Comparison of ENCODE assay signal across 31 mouse cellular contexts in the genomic region with DNA sequence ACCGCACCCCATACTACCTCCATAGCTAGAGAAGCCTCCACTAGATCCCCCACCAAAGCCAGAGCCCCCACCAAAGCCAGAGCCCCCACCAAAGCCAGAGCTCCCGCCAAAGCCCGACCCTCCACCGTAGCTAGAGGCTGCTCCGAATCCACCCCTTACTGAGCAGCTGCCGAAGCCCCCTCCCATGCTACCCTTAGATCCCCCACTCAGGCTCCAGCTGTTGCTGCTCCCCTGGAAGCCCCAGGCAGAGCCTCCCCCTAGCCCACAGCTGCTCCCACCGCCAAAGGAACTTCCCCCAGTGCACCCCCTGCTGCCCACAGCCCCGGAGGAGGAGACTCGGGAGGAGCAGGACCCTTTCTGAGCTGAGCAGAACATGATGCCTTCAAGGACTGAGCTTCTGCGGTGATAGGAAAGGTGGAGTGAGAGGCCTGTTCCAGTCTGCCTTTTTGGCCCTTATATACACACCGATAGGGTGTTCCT. TPM values are rescaled to one million over a fixed set of nuclear protein-coding genes. Genes with fewer than 3 reads are reported as not detected.
DNase-seq lines count a peak whose midpoint lies in the region; ATAC-seq lines count a peak whose summit lies in the region.
"Had no signal": no experiment of that assay in that cellular context is flagged by ENCODE, and none has a peak within 500 bp of the region (broad histone marks: within the 10 kb centered on the region; RNA-seq: fewer than 3 reads in every experiment).

TSS of gene Krt24 (minus strand) at position 430 of the 480 bp plus-strand sequence.

- no peak for DNase-seq in limb, embryonic 11.5 days (ENCODE audit: low spot score)
- no peak for DNase-seq in limb, embryonic 10.5 days (ENCODE audit: low spot score)
- peak; percentile 13 for DNase-seq in thymus, postnatal 4 days
- no peak for DNase-seq in thymus, postnatal 10 days (ENCODE audit: low spot score in 2 of 2)
- no peak for DNase-seq in right cerebral cortex, postnatal 14 days
- DNase-seq: adrenal gland, postnatal 25 days; B cell, adult 2 months; heart, adult 2 months; heart, postnatal 4 days; kidney, adult 11 months; kidney, postnatal 25 days; left cerebral cortex, postnatal 4 days; liver, postnatal 0 days; lung, postnatal 4 days; thymus, adult 18-20 months had no signal

- no peak within 1 kb of the TSS for H3K27ac ChIP-seq in limb, embryonic 11.5 days (replicated peaks; ENCODE audit: low read depth, low read length)
- H3K27ac ChIP-seq in limb, embryonic 10.5 days: no peak within 1 kb of the TSS
- H3K27ac ChIP-seq in embryonic facial prominence, embryonic 15.5 days (replicated peaks): no peak within 1 kb of the TSS
- H3K27ac ChIP-seq in stomach, embryonic 16.5 days (ENCODE audit: low read length): no peak within 1 kb of the TSS
- H3K27ac ChIP-seq in kidney, embryonic 15.5 days: no peak within 1 kb of the TSS
- H3K27ac ChIP-seq: forebrain, embryonic 10.5 days; forebrain, embryonic 15.5 days; heart, adult 2 months; hindbrain, embryonic 13.5 days; layer of hippocampus, adult 2 months; liver, embryonic 12.5 days; midbrain, embryonic 13.5 days had no signal

- H3K4me1 ChIP-seq in limb, embryonic 11.5 days (ENCODE audit: control insufficient read depth, insufficient read depth, low read length): no peaks in the 10 kb centered on the region
- H3K4me1 ChIP-seq in limb, embryonic 10.5 days: peaks cover 5% of the 10 kb centered on the region
- H3K4me1 ChIP-seq in embryonic facial prominence, embryonic 15.5 days: peaks cover 4% of the 10 kb centered on the region
- no peaks in the 10 kb centered on the region for H3K4me1 ChIP-seq in stomach, embryonic 16.5 days (ENCODE audit: control insufficient read depth, insufficient read depth, low read length)
- no peaks in the 10 kb centered on the region for H3K4me1 ChIP-seq in kidney, embryonic 15.5 days
- H3K4me1 ChIP-seq: heart, embryonic 12.5 days; liver, embryonic 12.5 days; megakaryocyte, embryonic 14.5 days had no signal

- H3K4me3 ChIP-seq in limb, embryonic 11.5 days (ENCODE audit: low read depth, low read length): no peak within 1 kb of the TSS
- no peak within 1 kb of the TSS for H3K4me3 ChIP-seq in limb, embryonic 10.5 days
- H3K4me3 ChIP-seq in embryonic facial prominence, embryonic 15.5 days (replicated peaks): no peak within 1 kb of the TSS
- H3K4me3 ChIP-seq in stomach, embryonic 16.5 days (replicated peaks; ENCODE audit: low read length): no peak within 1 kb of the TSS
- no peak within 1 kb of the TSS for H3K4me3 ChIP-seq in kidney, embryonic 15.5 days (replicated peaks)
- H3K4me3 ChIP-seq: forebrain, embryonic 10.5 days; forebrain, embryonic 15.5 days; heart, adult 2 months; heart, embryonic 12.5 days; hindbrain, embryonic 13.5 days; layer of hippocampus, adult 2 months; liver, embryonic 12.5 days; megakaryocyte, embryonic 14.5 days; midbrain, embryonic 13.5 days had no signal

- peak; percentile 31; the same call in 1 of the 2 replicates for ATAC-seq in limb, embryonic 11.5 days (ENCODE audit: insufficient number of reproducible peaks, low FRiP score, low TSS enrichment, low read depth)
- ATAC-seq in embryonic facial prominence, embryonic 15.5 days (ENCODE audit: insufficient number of reproducible peaks, low FRiP score, low TSS enrichment, low read depth): peak; percentile 51; the same call in 1 of the 2 replicates
- ATAC-seq in stomach, embryonic 16.5 days (ENCODE audit: insufficient read depth, low FRiP score): no peak
- ATAC-seq in kidney, embryonic 15.5 days (replicated peaks; ENCODE audit: low FRiP score): no peak
- ATAC-seq: forebrain, embryonic 15.5 days; liver, embryonic 12.5 days; liver, postnatal 0 days; midbrain, embryonic 13.5 days had no signal

- H3K27me3 ChIP-seq in limb, embryonic 11.5 days (ENCODE audit: control insufficient read depth, insufficient read depth, low read length): no peaks in the 10 kb centered on the region
- peaks cover 5% of the 10 kb centered on the region for H3K27me3 ChIP-seq in limb, embryonic 10.5 days (ENCODE audit: low read depth, poor library complexity, severe bottlenecking)
- no peaks in the 10 kb centered on the region for H3K27me3 ChIP-seq in embryonic facial prominence, embryonic 15.5 days
- H3K27me3 ChIP-seq in stomach, embryonic 16.5 days (ENCODE audit: control insufficient read depth, insufficient read depth, low read length): no peaks in the 10 kb centered on the region
- H3K27me3 ChIP-seq in kidney, embryonic 15.5 days: no peaks in the 10 kb centered on the region
- H3K27me3 ChIP-seq: forebrain, embryonic 15.5 days; hindbrain, embryonic 13.5 days; liver, embryonic 12.5 days; midbrain, embryonic 13.5 days had no signal

- 43% methylated on average over 11 of the region's 11 CpGs for WGBS in limb, embryonic 11.5 days
- WGBS in limb, embryonic 10.5 days: 46% methylated on average over 11 of the region's 11 CpGs
- WGBS in embryonic facial prominence, embryonic 15.5 days: 38% methylated on average over 11 of the region's 11 CpGs
- 32% methylated on average over 11 of the region's 11 CpGs for WGBS in stomach, embryonic 16.5 days
- WGBS in kidney, embryonic 15.5 days: 45% methylated on average over 11 of the region's 11 CpGs

- no peaks in the 10 kb centered on the region for H3K36me3 ChIP-seq in limb, embryonic 11.5 days (ENCODE audit: control insufficient read depth, insufficient read depth, low read length)
- H3K36me3 ChIP-seq in limb, embryonic 10.5 days: no peaks in the 10 kb centered on the region
- H3K36me3 ChIP-seq in embryonic facial prominence, embryonic 15.5 days: no peaks in the 10 kb centered on the region
- no peaks in the 10 kb centered on the region for H3K36me3 ChIP-seq in stomach, embryonic 16.5 days (ENCODE audit: control insufficient read depth, insufficient read depth, low read length)
- no peaks in the 10 kb centered on the region for H3K36me3 ChIP-seq in kidney, embryonic 15.5 days
- H3K36me3 ChIP-seq: forebrain, embryonic 10.5 days; forebrain, embryonic 15.5 days; heart, embryonic 12.5 days; hindbrain, embryonic 13.5 days; liver, embryonic 12.5 days; midbrain, embryonic 13.5 days had no signal

- no peaks in the 10 kb centered on the region for H3K9me3 ChIP-seq in limb, embryonic 11.5 days (ENCODE audit: control insufficient read depth, low read length)
- H3K9me3 ChIP-seq in limb, embryonic 10.5 days (replicated peaks): no peaks in the 10 kb centered on the region
- H3K9me3 ChIP-seq in embryonic facial prominence, embryonic 15.5 days (replicated peaks): no peaks in the 10 kb centered on the region
- no peaks in the 10 kb centered on the region for H3K9me3 ChIP-seq in stomach, embryonic 16.5 days (replicated peaks; ENCODE audit: control insufficient read depth, low read length)
- H3K9me3 ChIP-seq in kidney, embryonic 15.5 days (replicated peaks): no peaks in the 10 kb centered on the region
- H3K9me3 ChIP-seq: forebrain, embryonic 10.5 days; forebrain, embryonic 15.5 days; heart, embryonic 12.5 days; hindbrain, embryonic 13.5 days; liver, embryonic 12.5 days; megakaryocyte, embryonic 14.5 days; midbrain, embryonic 13.5 days had no signal

- no peak within 1 kb of the TSS for H3K4me2 ChIP-seq in limb, embryonic 11.5 days (ENCODE audit: low read depth, severe bottlenecking)
- H3K4me2 ChIP-seq in embryonic facial prominence, embryonic 15.5 days (replicated peaks): no peak within 1 kb of the TSS
- H3K4me2 ChIP-seq in stomach, embryonic 16.5 days (ENCODE audit: low read depth, low read length): no peak within 1 kb of the TSS
- H3K4me2 ChIP-seq in kidney, embryonic 15.5 days: no peak within 1 kb of the TSS
- H3K4me2 ChIP-seq: forebrain, embryonic 15.5 days; heart, embryonic 12.5 days; hindbrain, embryonic 13.5 days; liver, embryonic 12.5 days; midbrain, embryonic 13.5 days had no signal

- H3K9ac ChIP-seq in limb, embryonic 11.5 days (ENCODE audit: low read length): no peak within 1 kb of the TSS
- H3K9ac ChIP-seq in embryonic facial prominence, embryonic 15.5 days: no peak within 1 kb of the TSS
- H3K9ac ChIP-seq in stomach, embryonic 16.5 days (ENCODE audit: low read length): 0 out of 2 replicates have a peak within 1 kb of the TSS, but pooled peaks have one; percentile 15
- H3K9ac ChIP-seq in kidney, embryonic 15.5 days: no peak within 1 kb of the TSS
- H3K9ac ChIP-seq: forebrain, embryonic 15.5 days; heart, embryonic 12.5 days; hindbrain, embryonic 13.5 days; liver, embryonic 12.5 days; liver, postnatal 0 days; midbrain, embryonic 13.5 days had no signal

RNA-seq across cellular contexts. Expression of gene Krt24, which starts in this region (rescaled TPM):
- polyA plus RNA-seq in limb, embryonic 11.5 days (2014; fragmentation: Nextera tagmentation; extraction: Ambion mirVana): 0.51 TPM in 1 of 2 replicates, not detected in the other
- polyA plus RNA-seq in limb, embryonic 10.5 days (2016; fragmentation: Nextera tagmentation; extraction: Ambion mirVana): 0.23 TPM in 1 of 2 replicates, not detected in the other
- polyA plus RNA-seq in embryonic facial prominence, embryonic 15.5 days (2015; fragmentation: Nextera tagmentation; extraction: Ambion mirVana): 2.9 and 4.7 TPM in 2 replicates
- polyA plus RNA-seq in stomach, embryonic 16.5 days (2015; fragmentation: Nextera tagmentation; extraction: Ambion mirVana): not detected in 2 replicates
- polyA plus RNA-seq in kidney, embryonic 15.5 days (2015; fragmentation: Nextera tagmentation; extraction: Ambion mirVana): not detected in 2 replicates
- polyA plus RNA-seq: forebrain, embryonic 10.5 days; forebrain, embryonic 15.5 days; heart, adult 2 months; heart, embryonic 12.5 days; heart, postnatal 0 days; kidney, embryonic 14.5 days; liver, embryonic 12.5 days; liver, postnatal 0 days; lung, embryonic 16.5 days; midbrain, embryonic 13.5 days; neural tube, embryonic 14.5 days; urinary bladder, adult 2 months had no signal

Comparison
In these comparisons a context has a peak if more than half of its experiments do, and no peak if none do; other contexts are left out.
1. Peak in ATAC-seq in limb, embryonic 11.5 days; RNA of the gene not detected or under 1 TPM.